Mouse (Mus musculus) cortical plate, adult 2 months (tissue): Measurements from ENCODE around the gene Gxylt1. TPM values are rescaled to one million over a fixed set of nuclear protein-coding genes. Genes with fewer than 3 reads are reported as not detected.
"Not testable (repeated sequence)": the region's sequence is repeated elsewhere in the genome, so short reads cannot be mapped to it uniquely, and the experiment has no call there.

Experiments
- H3K27ac ChIP-seq: fragments of 200-500 bp; 2 replicates; pipeline ENCODE4 v1.5.1; 2012; ENCODE audit warnings: low read length, control low read depth, inconsistent platforms; ENCODE audit not compliant: insufficient read depth
- H3K4me1 ChIP-seq: fragments of 200-500 bp; 2 replicates; pipeline ENCODE4 v1.6.1; 2011; ENCODE audit warnings: low read length; ENCODE audit not compliant: control insufficient read depth, insufficient read depth
- H3K4me3 ChIP-seq: fragments of 200-500 bp; 2 replicates; pipeline ENCODE4 v1.5.1; 2011; ENCODE audit warnings: mild to moderate bottlenecking, low read length, control low read depth; ENCODE audit not compliant: insufficient read depth
- CTCF ChIP-seq: fragments of 200-500 bp; IDR thresholded peaks from 2 replicates; pipeline ENCODE4 v1.5.1; 2011; ENCODE audit warnings: mild to moderate bottlenecking, control low read depth, low read length; ENCODE audit not compliant: insufficient read depth; ENCODE audit errors: extremely low read depth
- POLR2A ChIP-seq: fragments of 200-500 bp; IDR thresholded peaks from 2 replicates; pipeline ENCODE4 v1.6.1; 2011; ENCODE audit warnings: mild to moderate bottlenecking, low read length, control low read depth; ENCODE audit not compliant: insufficient read depth; ENCODE audit errors: extremely low read depth
- polyA plus RNA-seq: library from polyadenylated mRNA; depleted of rRNA; stranded (reverse); fragments of >200 nt; gene quantifications from 2 replicates; pipeline ENCODE4 v1.2.3, GENCODE M21; 2012

Gene Gxylt1
- polyA plus RNA-seq, 1 experiment: 7.2 TPM

DNA sequence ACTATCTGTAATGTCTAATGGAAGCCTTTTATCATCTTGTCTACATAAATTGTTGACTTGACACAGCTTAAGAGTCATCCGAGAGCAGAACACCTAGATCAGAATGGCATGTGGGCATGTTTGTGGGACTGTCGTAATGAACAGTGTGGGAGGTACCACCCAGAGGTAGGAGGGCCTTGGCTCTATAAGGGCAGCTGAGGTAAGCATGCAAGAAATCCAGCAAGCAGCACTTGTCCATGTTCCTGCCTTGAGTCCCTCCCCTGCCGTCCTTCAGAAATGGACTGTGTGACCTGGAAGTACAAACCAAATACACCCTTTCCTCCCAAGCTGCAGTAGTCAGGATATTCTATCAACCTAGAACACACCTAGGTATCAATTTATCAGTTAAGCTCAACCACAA lies 9.7 kb downstream of the Gxylt1 start:
- H3K4me3 ChIP-seq: no peak overlapping the region
- H3K4me1 ChIP-seq: peaks cover 2% of the 10 kb centered on the region; the same call in 1 of the 2 replicates
- H3K27ac ChIP-seq: no peak overlapping the region
- TF ChIP-seq POLR2A (no peak), CTCF (no peak)

GRCm38 (mm10) chr15:93264221-93264620 lies 10.8 kb downstream of the Gxylt1 start:
- TF ChIP-seq CTCF (no peak), POLR2A (no peak)
- Histone ChIP-seq H3K27ac (no peak overlapping the region), H3K4me1 (peaks cover 2% of the 10 kb centered on the region; the same call in 1 of the 2 replicates), H3K4me3 (no peak overlapping the region)

DNA sequence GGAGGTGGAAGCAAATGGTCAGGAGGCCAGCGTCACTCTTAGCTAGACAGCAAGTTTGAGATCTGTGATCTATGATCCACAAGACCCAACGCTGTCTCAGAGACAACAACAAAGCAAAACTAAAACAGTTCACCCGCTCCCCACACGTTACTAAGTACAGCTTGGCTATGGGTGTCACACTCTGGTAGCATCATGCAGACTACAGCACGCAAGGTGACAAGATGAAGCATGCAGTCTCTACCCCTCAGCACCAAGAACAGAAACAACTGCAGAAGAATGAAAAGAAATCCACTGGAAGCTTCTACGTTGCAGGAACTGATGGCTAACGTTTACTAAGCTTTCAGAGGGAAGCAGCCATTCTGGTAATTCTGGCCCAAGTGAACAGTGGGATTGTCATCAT lies 11.4 kb downstream of the Gxylt1 start:
- H3K27ac ChIP-seq: no peak overlapping the region
- H3K4me3 ChIP-seq: no peak overlapping the region
- peaks cover 2% of the 10 kb centered on the region; the same call in 1 of the 2 replicates for H3K4me1 ChIP-seq
- TF ChIP-seq CTCF: no peak

GRCm38 (mm10) chr15:93262818-93263217 lies 12.2 kb downstream of the Gxylt1 start:
- Histone ChIP-seq H3K4me3 (no peak overlapping the region), H3K27ac (no peak overlapping the region), H3K4me1 (peaks cover 2% of the 10 kb centered on the region; the same call in 1 of the 2 replicates)
- peak; percentile 28; the same call in 1 of the 2 replicates for TF ChIP-seq CTCF
- TF ChIP-seq POLR2A: no peak

DNA sequence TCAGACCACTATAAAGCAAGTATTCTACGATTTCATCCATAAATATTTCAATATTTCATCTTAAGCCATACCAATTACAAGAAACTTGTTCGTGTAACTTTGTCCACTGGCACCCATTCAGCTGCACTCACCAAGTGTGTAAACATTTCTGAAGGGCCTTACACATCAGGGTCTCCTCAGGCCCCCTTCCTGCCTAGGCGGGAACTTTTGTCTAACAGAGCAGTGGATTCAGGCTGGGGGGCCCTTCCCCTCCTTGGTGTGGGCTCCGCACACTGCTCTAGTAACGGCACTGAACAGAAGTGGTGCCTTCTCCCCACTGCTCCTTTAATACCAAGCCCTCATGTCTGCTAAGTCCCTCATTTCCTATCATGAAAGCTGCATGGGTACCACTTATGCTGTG lies 12.7 kb downstream of the Gxylt1 start:
- H3K27ac ChIP-seq: no peak overlapping the region
- TF ChIP-seq CTCF (no peak), POLR2A (no peak)
- H3K4me1 ChIP-seq: peaks cover 2% of the 10 kb centered on the region; the same call in 1 of the 2 replicates
- H3K4me3 ChIP-seq: no peak overlapping the region

GRCm38 (mm10) chr15:93259933-93260332 lies 15.0 kb downstream of the Gxylt1 start:
- TF ChIP-seq POLR2A (no peak), CTCF (no peak)
- no peak overlapping the region for H3K4me3 ChIP-seq
- no peaks in the 10 kb centered on the region; the same call in 1 of the 2 replicates for H3K4me1 ChIP-seq
- no peak overlapping the region for H3K27ac ChIP-seq

DNA sequence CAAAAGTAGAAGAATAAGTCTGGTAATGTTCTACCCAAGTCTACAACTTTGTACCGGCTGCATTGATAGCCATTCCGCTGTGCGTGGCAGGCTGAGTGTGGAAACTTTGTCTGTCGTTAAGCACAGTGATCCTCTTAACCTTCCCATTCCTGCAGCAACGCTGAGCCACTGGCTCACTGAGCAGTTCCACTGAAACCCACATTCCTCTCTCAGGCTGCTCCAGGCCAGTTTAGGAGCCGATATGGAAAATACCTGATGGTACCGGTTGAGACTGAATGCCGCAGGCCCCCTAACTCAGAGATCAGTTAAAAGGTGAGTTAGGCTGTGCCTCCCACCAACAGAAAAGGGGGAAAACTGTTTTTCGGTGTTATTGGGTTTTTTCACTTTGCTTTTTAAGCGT lies 19.7 kb downstream of the Gxylt1 start:
- no peak for TF ChIP-seq POLR2A
- no peak for TF ChIP-seq CTCF
- Histone ChIP-seq H3K27ac (no peak overlapping the region), H3K4me1 (no peaks in the 10 kb centered on the region), H3K4me3 (no peak overlapping the region)

DNA sequence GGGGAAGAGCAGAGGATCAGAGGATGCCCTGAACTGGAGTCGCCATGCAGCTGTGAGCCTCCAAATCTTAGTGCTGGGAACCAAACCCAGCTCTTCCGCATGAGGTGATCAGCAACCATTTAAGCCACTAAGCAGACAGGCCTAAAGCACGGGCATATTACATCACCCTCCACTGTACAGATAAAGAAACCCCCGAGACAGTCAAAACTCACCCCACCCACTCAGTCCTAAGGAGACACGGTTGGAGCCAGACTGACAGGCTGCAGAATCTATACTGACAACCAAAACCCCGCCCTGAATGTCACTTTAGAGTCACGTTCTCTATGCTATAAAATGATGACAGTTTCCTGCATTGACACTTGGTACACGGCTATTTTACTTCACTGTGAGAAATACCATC lies 21.8 kb downstream of the Gxylt1 start:
- TF ChIP-seq POLR2A (no peak), CTCF (no peak)
- Histone ChIP-seq H3K27ac (no peak overlapping the region), H3K4me1 (no peaks in the 10 kb centered on the region), H3K4me3 (no peak overlapping the region)

DNA sequence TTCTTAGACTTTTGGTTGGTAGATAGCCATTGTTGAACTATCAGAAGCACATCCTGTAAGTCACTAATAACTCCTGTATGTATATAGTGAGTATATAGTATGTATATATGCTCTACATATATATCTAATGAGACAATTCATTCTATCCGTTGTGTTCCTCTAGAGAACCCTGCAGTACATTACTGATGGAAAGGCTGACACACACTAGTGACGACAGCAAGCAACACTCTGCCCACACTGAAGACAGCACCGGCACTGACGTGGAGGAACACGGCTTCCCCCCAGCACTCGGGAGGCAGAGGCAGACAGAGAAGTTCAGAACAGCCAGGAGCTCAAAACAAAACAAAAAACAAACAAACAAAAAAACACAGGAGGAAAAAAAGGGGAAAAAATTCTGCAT lies 22.6 kb downstream of the Gxylt1 start:
- no peak for TF ChIP-seq POLR2A
- no peak for TF ChIP-seq CTCF
- H3K27ac ChIP-seq: no peak overlapping the region
- H3K4me3 ChIP-seq: no peak overlapping the region
- no peaks in the 10 kb centered on the region for H3K4me1 ChIP-seq

DNA sequence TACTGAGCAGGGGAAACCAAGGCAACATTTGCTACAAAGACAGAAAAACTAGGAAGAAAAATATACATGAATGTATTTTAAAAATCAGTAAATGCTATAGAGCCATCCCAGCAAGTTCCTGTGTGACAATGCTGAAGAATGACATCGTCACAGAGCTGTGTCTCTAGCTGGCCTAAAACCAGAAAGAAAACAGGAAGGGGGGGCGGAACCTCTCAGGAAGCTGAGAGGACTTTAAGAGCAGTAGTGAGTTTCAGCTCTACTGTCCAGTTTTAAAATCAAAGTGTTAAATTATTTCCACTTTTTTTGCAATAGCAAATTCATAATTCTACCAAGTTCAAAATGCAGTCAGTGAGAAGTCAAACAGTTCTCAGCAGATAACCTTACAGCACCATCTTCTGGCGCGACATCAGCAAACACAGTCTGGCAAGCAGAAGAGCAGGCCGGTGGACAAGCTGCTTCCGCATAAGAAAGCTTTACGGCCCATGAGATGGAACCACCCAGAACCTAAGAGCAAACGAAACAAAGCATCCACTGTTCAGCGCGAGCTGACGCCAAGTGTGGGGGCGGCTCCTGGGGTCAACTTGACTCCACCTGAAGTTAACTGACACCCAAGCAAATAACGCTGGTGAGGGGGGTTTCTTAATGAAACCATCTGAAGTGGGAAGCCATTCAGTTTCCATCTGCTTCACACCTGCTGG lies 23.3 kb downstream of the Gxylt1 start:
- Histone ChIP-seq H3K4me3 (no peak overlapping the region), H3K27ac (no peak overlapping the region), H3K4me1 (no peaks in the 10 kb centered on the region)
- TF ChIP-seq CTCF: no peak
- no peak for TF ChIP-seq POLR2A

GRCm38 (mm10) chr15:93243202-93243601 lies 31.8 kb downstream of the Gxylt1 start:
- TF ChIP-seq POLR2A: no peak
- TF ChIP-seq CTCF: no peak
- H3K4me3 ChIP-seq: no peak overlapping the region
- no peaks in the 10 kb centered on the region for H3K4me1 ChIP-seq
- H3K27ac ChIP-seq: no peak overlapping the region

DNA sequence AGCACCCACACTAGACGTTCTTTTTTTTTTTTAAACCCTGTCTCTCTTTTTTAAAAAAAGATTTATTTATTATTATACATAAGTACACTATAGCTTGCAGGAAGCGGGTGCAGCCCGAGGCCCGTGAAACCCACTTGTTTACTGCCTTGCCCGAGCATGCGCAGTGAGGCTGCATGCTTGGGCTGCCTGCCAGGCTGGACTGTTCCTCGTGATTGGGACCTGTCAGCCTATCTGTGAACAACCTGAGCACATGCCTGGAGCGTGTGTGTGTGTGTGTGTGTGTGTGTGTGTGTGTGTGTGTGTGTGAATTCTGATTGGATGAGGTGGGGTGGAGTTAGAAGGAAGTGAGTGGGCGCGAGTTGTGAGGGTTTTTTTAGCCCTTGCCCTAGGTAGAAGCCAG lies 38.5 kb downstream of the Gxylt1 start:
- not testable (repeated sequence) for H3K27ac ChIP-seq, H3K4me3 ChIP-seq, H3K4me1 ChIP-seq
